Mouse (Mus musculus) kidney, adult 2 months (tissue): ENCODE measurements around the gene Sgsm2.

Experiments used
- CTCF ChIP-seq: fragments of 200-500 bp; conservative IDR thresholded peaks from 2 replicates; pipeline ENCODE4 v1.5.1; 2011; ENCODE audit warnings: low read depth, mild to moderate bottlenecking, control low read depth, low read length, moderate library complexity, mixed read lengths; ENCODE audit not compliant: insufficient read depth, insufficient read length
- POLR2A ChIP-seq: fragments of 200-500 bp; IDR thresholded peaks from one replicate; pipeline ENCODE4 v1.6.1; 2011; ENCODE audit warnings: low read depth, low read length, control low read depth

- 0 out of 2 replicates have a peak, but pooled peaks have one; percentile 8 for TF ChIP-seq CTCF
- no peak for TF ChIP-seq POLR2A
Observed at GRCm38 (mm10) chr11:74837694-74838431, 59.0 kb downstream of the Sgsm2 start.
